Mouse (Mus musculus) liver, adult 2 months (tissue): ENCODE measurements around the gene Plekha4. TPM values are rescaled to one million over a fixed set of nuclear protein-coding genes. Genes with fewer than 3 reads are reported as not detected.
A peak's percentile ranks its signal among the peaks of the same experiment; 100 is the strongest.

ENCODE experiments used
- DNase-seq: peaks from one replicate; pipeline ENCODE4 v3.0.0-alpha.2; 2011; ENCODE audit warnings: low read depth, low spot score; ENCODE audit errors: extremely low read depth
- H3K27ac ChIP-seq: fragments of 200-500 bp; replicated peaks from 2 replicates; pipeline ENCODE4 v1.5.1; 2012; ENCODE audit warnings: low read depth, mild to moderate bottlenecking, control low read depth, inconsistent platforms, low read length; ENCODE audit not compliant: insufficient read depth
- H3K27me3 ChIP-seq: fragments of 200-500 bp; 2 replicates; pipeline ENCODE4 v1.6.1; 2012; ENCODE audit warnings: mild to moderate bottlenecking, moderate library complexity, low read length, inconsistent platforms; ENCODE audit not compliant: control insufficient read depth, insufficient read depth
- H3K36me3 ChIP-seq: fragments of 200-500 bp; 2 replicates; pipeline ENCODE4 v1.6.1; 2012; ENCODE audit warnings: low read length, inconsistent platforms; ENCODE audit not compliant: control insufficient read depth, insufficient read depth
- H3K4me1 ChIP-seq: fragments of 200-500 bp; 2 replicates; pipeline ENCODE4 v1.6.1; 2011; ENCODE audit warnings: low read length; ENCODE audit not compliant: control insufficient read depth, insufficient read depth
- H3K4me3 ChIP-seq: fragments of 200-500 bp; 2 replicates; pipeline ENCODE4 v1.5.1; 2011; ENCODE audit warnings: low read depth, mild to moderate bottlenecking, control low read depth, low read length, moderate library complexity; ENCODE audit not compliant: insufficient read depth
- H3K79me2 ChIP-seq: fragments of 200-500 bp; 2 replicates; pipeline ENCODE4 v1.6.1; 2012; ENCODE audit warnings: inconsistent platforms, mild to moderate bottlenecking, low read length, moderate library complexity; ENCODE audit not compliant: control insufficient read depth, insufficient read depth
- H3K9ac ChIP-seq: fragments of 200-500 bp; 2 replicates; pipeline ENCODE4 v1.6.1; 2012; ENCODE audit warnings: low read depth, mild to moderate bottlenecking, control low read depth, inconsistent platforms, low read length
- CTCF ChIP-seq: fragments of 200-500 bp; IDR thresholded peaks from 2 replicates; pipeline ENCODE4 v1.5.1; 2011; ENCODE audit warnings: low read depth, low read length, control low read depth
- POLR2A ChIP-seq: fragments of 200-500 bp; IDR thresholded peaks from 2 replicates; pipeline ENCODE4 v1.6.1; 2011; ENCODE audit warnings: low read length, control low read depth; ENCODE audit not compliant: insufficient read depth; ENCODE audit errors: extremely low read depth
- WGBS: fragments of 180-500 bp; shearing (Covaris S2); methylation state at CpG from one replicate; pipeline ENCODE4 v1.1.7; 2018; 5-methylcytosine and 5-hydroxymethylcytosine counted together
- polyA plus RNA-seq: library from polyadenylated mRNA; depleted of rRNA; stranded (reverse); fragments of >200 nt; gene quantifications from 2 replicates; pipeline ENCODE4 v1.2.3, GENCODE M21; 2012
- total RNA-seq: library from RNA; depleted of rRNA; stranded (reverse); fragments of >200 nt; gene quantifications from 2 replicates; pipeline ENCODE4 v1.2.3, GENCODE M21; 2014

The Plekha4 gene
- total and polyA plus RNA-seq, 2 experiments, result 0.55 to 1.8 TPM

DNA sequence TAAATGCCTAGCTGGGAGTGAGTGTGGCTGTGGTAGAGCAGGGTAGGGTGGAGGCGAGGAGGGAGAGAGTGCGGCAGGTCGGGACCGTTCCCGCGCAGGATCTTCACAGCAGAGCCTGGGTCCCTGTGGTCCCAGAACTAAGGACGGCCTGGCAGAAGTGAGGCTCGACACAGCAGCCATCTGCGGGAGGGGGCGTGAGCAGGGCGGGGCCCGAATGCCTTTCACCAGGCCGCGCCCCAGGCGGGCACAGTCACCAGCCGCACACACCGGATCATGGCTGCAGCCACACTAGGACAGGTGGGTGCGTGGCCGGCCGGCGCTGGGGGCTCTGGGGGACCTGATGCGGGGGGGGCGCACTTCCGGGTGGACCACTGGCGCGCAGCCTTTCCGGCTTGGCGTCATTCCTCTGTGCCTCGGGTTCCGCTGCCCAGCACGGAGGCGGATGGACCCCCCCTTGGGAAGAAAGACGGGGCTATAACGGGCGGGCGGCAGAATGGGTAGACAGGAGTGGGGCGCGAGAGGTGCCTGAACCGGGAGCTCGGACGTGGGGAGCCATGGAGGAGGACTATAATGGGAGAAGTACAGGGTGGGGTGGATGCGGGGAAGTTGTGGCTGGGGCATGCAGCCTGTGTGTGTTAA is 44.1 kb downstream of the Plekha4 start, which contains the start of gene Bcat2:
TSS of gene Bcat2 (plus strand) at position 51 of the 639 bp plus-strand sequence.
- Histone ChIP-seq H3K4me3 (peak within 1 kb of the TSS; percentile 64), H3K9ac (peak within 1 kb of the TSS; percentile 63), H3K27ac (peak within 1 kb of the TSS; percentile 87), H3K79me2 (peaks cover 12% of the 10 kb centered on the region; the same call in 1 of the 2 replicates), H3K27me3 (no peaks in the 10 kb centered on the region), H3K4me1 (peaks cover 7% of the 10 kb centered on the region), H3K36me3 (peaks cover 13% of the 10 kb centered on the region)
- WGBS, result 60% methylated on average over 42 of the region's 42 CpGs
- no peak for TF ChIP-seq POLR2A
- no peak for TF ChIP-seq CTCF
- no peak for DNase-seq

DNA sequence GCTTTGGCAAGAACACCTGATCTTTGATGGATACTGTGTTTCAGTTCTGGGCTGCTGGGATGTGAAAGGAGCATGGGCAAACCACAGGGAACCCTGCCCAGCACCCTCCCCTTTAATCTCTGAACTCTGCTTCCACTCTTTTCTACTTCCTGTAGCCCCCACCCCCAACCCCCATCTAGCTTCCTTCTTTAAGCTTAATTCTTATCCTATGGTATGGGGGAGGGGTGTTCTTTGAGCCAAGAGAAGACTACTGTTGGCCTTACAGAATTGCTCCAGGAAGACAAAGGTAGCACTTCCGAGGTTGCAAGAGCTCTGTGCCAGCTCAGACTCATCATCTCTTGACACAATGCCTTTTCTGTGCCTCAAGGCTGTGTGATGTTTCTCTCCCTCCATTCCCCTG is 45.8 kb downstream of the Plekha4 start:
- Histone ChIP-seq H3K27me3 (no peaks in the 10 kb centered on the region), H3K27ac (peak overlapping the region; percentile 29; the same call in 1 of the 2 replicates), H3K4me3 (no peak overlapping the region), H3K79me2 (peaks cover 12% of the 10 kb centered on the region; the same call in 1 of the 2 replicates), H3K4me1 (peaks cover 11% of the 10 kb centered on the region), H3K36me3 (peaks cover 13% of the 10 kb centered on the region), H3K9ac (no peak overlapping the region)
- 4% methylated on average over 1 of the region's 1 CpGs for WGBS
- TF ChIP-seq CTCF, result no peak
- no peak for TF ChIP-seq POLR2A
- peak; percentile 38 for DNase-seq

DNA sequence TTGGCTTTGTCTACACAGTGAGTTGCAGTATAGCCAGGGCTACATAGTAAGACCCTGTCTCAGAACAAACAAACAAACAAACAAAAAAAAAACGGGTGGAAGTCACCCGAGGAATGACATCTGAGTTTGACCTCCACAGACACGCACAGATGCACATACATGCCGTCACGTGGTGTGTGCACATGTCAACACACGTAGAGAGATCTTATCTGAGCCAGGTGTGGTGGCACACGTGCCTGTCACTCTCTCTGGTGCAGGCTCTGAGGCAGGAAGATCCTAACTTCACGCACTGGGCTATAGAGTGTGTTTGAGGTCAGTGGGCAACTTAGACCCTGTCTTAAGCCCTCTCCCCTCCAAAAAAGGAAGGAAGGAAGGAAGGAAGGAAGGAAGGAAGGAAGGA is 47.8 kb downstream of the Plekha4 start:
- peaks cover 12% of the 10 kb centered on the region; the same call in 1 of the 2 replicates for H3K79me2 ChIP-seq
- DNase-seq, result peak; percentile 82
- 19% methylated on average over 8 of the region's 8 CpGs for WGBS
- H3K27me3 ChIP-seq, result no peaks in the 10 kb centered on the region
- H3K27ac ChIP-seq, result peak overlapping the region; percentile 96
- H3K36me3 ChIP-seq, result peaks cover 13% of the 10 kb centered on the region
- TF ChIP-seq CTCF, result no peak
- TF ChIP-seq POLR2A, result no peak
- peak overlapping the region; percentile 88 for H3K9ac ChIP-seq
- H3K4me1 ChIP-seq, result peaks cover 7% of the 10 kb centered on the region; the same call in 1 of the 2 replicates
- H3K4me3 ChIP-seq, result peak overlapping the region; percentile 80

DNA sequence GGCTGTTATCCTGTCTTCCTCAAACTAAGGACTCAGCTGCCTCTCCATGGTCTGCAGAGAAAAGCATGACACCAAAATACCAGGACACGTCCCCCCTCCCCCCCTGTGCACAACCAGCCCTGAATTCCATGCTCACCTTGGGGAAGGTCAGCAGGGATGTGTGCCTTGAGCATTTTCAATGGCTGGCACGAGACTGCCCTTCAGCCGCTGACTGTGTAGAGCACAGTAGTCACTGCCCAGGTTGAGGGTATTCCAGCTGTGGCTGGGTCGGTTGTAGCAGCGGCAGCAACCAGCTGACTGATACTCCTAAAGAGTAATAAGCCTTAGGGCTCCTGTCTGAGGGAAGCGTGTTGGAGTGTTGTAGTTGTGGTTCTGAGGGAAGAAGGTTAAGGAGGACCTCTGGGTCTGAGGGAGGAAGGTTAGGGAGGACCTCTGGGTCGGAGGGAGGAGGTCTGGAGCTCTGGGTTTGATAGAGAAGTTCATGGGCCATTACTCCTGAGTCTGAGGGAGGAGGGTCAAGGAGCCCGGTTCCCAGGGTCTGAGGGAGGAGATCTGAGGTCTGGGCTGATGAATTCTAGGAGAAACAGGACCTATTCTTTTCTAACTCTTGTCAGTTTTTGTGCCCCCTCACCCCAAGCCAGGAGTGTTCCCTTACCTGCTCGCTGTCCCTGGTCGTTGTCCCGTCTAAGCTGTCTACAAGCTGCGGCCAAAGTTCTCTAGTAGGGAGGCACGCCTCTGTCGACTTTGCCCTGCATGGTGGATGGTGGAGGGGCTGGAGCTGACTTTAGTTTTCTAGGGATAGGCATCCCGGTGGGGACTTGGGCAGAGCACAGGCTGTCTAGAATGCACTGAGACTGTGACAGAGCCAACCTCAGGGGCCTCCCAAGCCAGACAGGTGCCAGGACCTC is 48.6 kb downstream of the Plekha4 start:
- Histone ChIP-seq H3K4me3 (peak overlapping the region; percentile 80), H3K4me1 (peaks cover 7% of the 10 kb centered on the region; the same call in 1 of the 2 replicates), H3K79me2 (peaks cover 12% of the 10 kb centered on the region; the same call in 1 of the 2 replicates), H3K27me3 (no peaks in the 10 kb centered on the region), H3K36me3 (peaks cover 11% of the 10 kb centered on the region), H3K9ac (peak overlapping the region; percentile 88), H3K27ac (peak overlapping the region; percentile 96)
- WGBS, result 24% methylated on average over 15 of the region's 15 CpGs
- peak; percentile 88 for DNase-seq
- TF ChIP-seq POLR2A, result peak; percentile 97
- TF ChIP-seq CTCF, result no peak

DNA sequence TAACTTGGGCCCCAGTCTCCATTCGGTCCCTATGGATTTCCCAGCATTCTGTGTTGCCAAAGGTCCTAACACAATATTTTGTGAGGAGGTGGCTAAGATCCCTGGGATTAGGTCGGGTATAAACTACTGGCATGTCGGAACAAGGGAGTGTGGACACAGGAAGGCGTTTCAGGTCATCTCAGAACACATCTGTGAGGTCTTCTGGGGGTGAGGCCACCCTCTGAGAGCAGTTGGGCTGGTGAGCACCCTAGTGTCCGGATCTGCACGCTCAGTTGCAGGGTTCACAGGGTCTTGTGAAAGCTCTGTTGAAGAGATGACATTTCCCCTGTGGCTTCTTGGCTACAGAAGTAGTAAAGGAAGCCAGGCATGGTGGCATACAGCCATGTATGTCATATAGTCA is 59.8 kb downstream of the Plekha4 start:
- H3K36me3 ChIP-seq, result peaks cover 8% of the 10 kb centered on the region; the same call in 1 of the 2 replicates
- 96% methylated on average over 6 of the region's 6 CpGs for WGBS
- no peak for DNase-seq
- no peaks in the 10 kb centered on the region for H3K4me1 ChIP-seq
- no peak overlapping the region for H3K27ac ChIP-seq
- H3K4me3 ChIP-seq, result no peak overlapping the region
- TF ChIP-seq POLR2A, result no peak
- no peak for TF ChIP-seq CTCF
- H3K79me2 ChIP-seq, result no peaks in the 10 kb centered on the region
- H3K9ac ChIP-seq, result no peak overlapping the region
- no peaks in the 10 kb centered on the region for H3K27me3 ChIP-seq
